Mouse (Mus musculus) lung, adult 10 weeks (tissue): ENCODE measurements around the gene Slc22a2. TPM values are rescaled to one million over a fixed set of nuclear protein-coding genes. Genes with fewer than 3 reads are reported as not detected.

Experiments
- polyA plus RNA-seq: library from polyadenylated mRNA; stranded (reverse); fragments of 350-450 nt; fragmentation: Illumina TruSeq; extraction: RNeasy Lipid Tissue Mini Kit (QIAGEN cat#74804); gene quantifications from one replicate; pipeline ENCODE4 v1.2.3, GENCODE M21; 2014; ENCODE audit warnings: low read depth, low replicate concordance; ENCODE audit not compliant: insufficient read depth

The Slc22a2 gene
- not detected for polyA plus RNA-seq

DNA sequence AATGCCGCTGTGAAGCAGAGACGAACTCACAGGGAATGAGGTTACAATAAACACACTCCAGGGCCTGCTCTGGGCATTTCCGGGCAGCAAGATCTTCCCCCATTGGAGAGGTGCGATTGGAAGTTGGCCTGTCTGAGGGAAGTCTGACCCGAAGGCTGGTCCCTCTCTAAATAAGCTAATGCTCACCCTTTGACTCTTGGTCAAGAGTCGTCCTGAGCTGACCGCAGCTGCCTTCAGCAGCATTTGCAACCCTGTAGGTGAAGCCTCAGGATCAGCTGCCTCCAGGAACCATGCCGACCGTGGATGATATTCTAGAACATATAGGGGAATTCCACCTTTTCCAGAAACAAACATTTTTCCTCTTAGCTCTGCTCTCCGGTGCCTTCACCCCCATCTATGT lies at the start of gene Slc22a2:
Gene Slc22a2, plus strand, starts transcription at position 142 of the 400 bp plus-strand sequence.

DNA sequence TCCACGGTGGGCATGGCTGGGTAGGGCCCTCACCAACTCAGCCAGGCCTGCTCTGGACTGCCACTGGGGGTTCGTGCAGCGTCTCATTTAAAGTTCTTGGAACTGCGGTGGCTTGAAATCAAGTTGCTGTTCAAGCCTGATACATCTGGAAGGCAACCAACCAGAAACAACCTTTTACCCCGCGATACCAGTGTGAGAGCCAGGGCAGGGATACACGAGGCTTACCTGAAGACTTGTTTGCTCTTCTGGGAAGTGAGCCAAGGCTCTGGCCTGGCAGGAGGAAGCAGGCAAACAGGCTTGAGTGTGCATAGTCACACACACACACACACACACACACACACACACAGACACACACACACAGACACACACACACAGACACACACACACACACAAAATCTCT lies 91.7 kb downstream of the Slc22a2 start, which contains the start of gene Slc22a1:
Gene Slc22a1, minus strand, starts transcription at position 184 of the 400 bp plus-strand sequence.

Other genes starting within 250 kb of the Slc22a2 start
- gene Plg, start 205.5 kb upstream of the Slc22a2 start, polyA plus RNA-seq: 0.08 TPM
- 3.3 TPM for gene Slc22a3, start 76.4 kb upstream of the Slc22a2 start, polyA plus RNA-seq
- 4.9 TPM for gene Slc22a1, start 91.7 kb downstream of the Slc22a2 start, polyA plus RNA-seq
- gene Igf2r, start 185.5 kb downstream of the Slc22a2 start, polyA plus RNA-seq: 8.4 TPM